Mouse (Mus musculus): ENCODE measurements around the gene Ccdc177. TPM values are rescaled to one million over a fixed set of nuclear protein-coding genes. Genes with fewer than 3 reads are reported as not detected.
A peak's percentile ranks its signal among the peaks of the same experiment; 100 is the strongest.

Ccdc177 gene
- total and polyA plus RNA-seq, 3 experiments = not detected

GRCm38 (mm10) chr12:80791571-80792444 lies 31.3 kb upstream of the Ccdc177 start:
- peaks cover 20 to 50% of the 10 kb centered on the region in 2 experiments for H3K4me1 ChIP-seq (ENCODE audit: control insufficient read depth in 1 of 2, insufficient read depth in 2 of 2, low read length in 2 of 2)
- peaks cover 54% of the 10 kb centered on the region for H3K79me2 ChIP-seq (ENCODE audit: control insufficient read depth, insufficient read depth, low read length, poor library complexity)
- H3K27me3 ChIP-seq (ENCODE audit: control insufficient read depth in 1 of 2, insufficient read depth in 2 of 2, low read length in 2 of 2) = no peaks in the 10 kb centered on the region
- H3K27ac ChIP-seq (ENCODE audit: control insufficient read depth, low read depth, low read length) = peak overlapping the region; percentile 89
- peak overlapping the region; percentile 88 to 94 for H3K4me3 ChIP-seq (ENCODE audit: control insufficient read depth in 1 of 2, insufficient read depth in 1 of 2, low read depth in 2 of 2, low read length in 2 of 2)
- H3K9me3 ChIP-seq (replicated peaks; ENCODE audit: insufficient read depth, low read length) = no peaks in the 10 kb centered on the region
- H3K9ac ChIP-seq (ENCODE audit: control insufficient read depth, low read depth, low read length, poor library complexity, severe bottlenecking) = peak overlapping the region; percentile 86
- peak; percentile 74 for DNase-seq (ENCODE audit: low read depth, low spot score)
- H3K36me3 ChIP-seq (ENCODE audit: control insufficient read depth in 1 of 2, insufficient read depth in 2 of 2, low read length in 2 of 2) = peaks cover 0 to 48% of the 10 kb centered on the region in 2 experiments; a peak in 3 of 4 replicates
- no peak for TF ChIP-seq UBTF (IDR thresholded peaks at IDR 0.05; ENCODE audit: borderline replicate concordance, insufficient read depth, low read depth, low read length)
- TF ChIP-seq EP300 (IDR thresholded peaks at IDR 0.05; ENCODE audit: low read depth in 1 of 2, low read length in 2 of 2) = peak; percentile 96 to 97
- TF ChIP-seq TCF12 (IDR thresholded peaks at IDR 0.05; ENCODE audit: low read depth, low read length) = peak; percentile 95
- TF ChIP-seq MAFK (IDR thresholded peaks at IDR 0.05; ENCODE audit: borderline replicate concordance, low read depth, low read length) = peak; percentile 40; the same call in 1 of the 2 replicates
- TF ChIP-seq ELF1 (IDR thresholded peaks at IDR 0.05; ENCODE audit: low read depth, low read length) = no peak
- TF ChIP-seq KAT2A (conservative IDR thresholded peaks at IDR 0.05; ENCODE audit: low read depth, low read length) = no peak
- TF ChIP-seq CHD2 (IDR thresholded peaks at IDR 0.05; ENCODE audit: low read length) = no peak
- no peak for TF ChIP-seq ZC3H11A (IDR thresholded peaks at IDR 0.05; ENCODE audit: low read depth, low read length)
- no peak; the same call in 1 of the 2 replicates for TF ChIP-seq SMC3 (IDR thresholded peaks at IDR 0.05; ENCODE audit: low read depth, low read length)
- TF ChIP-seq MYC (IDR thresholded peaks at IDR 0.05; ENCODE audit: low read depth, low read length) = peak; percentile 76
- TF ChIP-seq E2F4 (IDR thresholded peaks at IDR 0.05; ENCODE audit: borderline replicate concordance, low read depth, low read length) = no peak
- TF ChIP-seq BHLHE40 (IDR thresholded peaks at IDR 0.05; ENCODE audit: borderline replicate concordance, low read depth, low read length) = 0 out of 2 replicates have a peak, but pooled peaks have one; percentile 21
- no peak for TF ChIP-seq POLR2AphosphoS5 (IDR thresholded peaks at IDR 0.05; ENCODE audit: borderline replicate concordance, low read depth, low read length)
- no peak for TF ChIP-seq NRF1 (IDR thresholded peaks at IDR 0.05; ENCODE audit: insufficient read depth, low read depth, low read length, poor library complexity, severe bottlenecking)
- no peak for TF ChIP-seq CHD1 (IDR thresholded peaks at IDR 0.05; ENCODE audit: low read depth, low read length)
- no peak for TF ChIP-seq MAZ (IDR thresholded peaks at IDR 0.05; ENCODE audit: low read depth, low read length)
- TF ChIP-seq ZKSCAN1 (IDR thresholded peaks at IDR 0.05; ENCODE audit: low read depth, low read length) = no peak
- TF ChIP-seq JUND (IDR thresholded peaks at IDR 0.05; ENCODE audit: low read depth, low read length) = no peak
- no peak; the same call in 1 of the 2 replicates for TF ChIP-seq TBP (IDR thresholded peaks at IDR 0.05; ENCODE audit: low read depth, low read length)
- peak; percentile 36; the same call in 1 of the 2 replicates for TF ChIP-seq HCFC1 (IDR thresholded peaks at IDR 0.05; ENCODE audit: low read depth, low read length)
- no peak for TF ChIP-seq NELFE (IDR thresholded peaks at IDR 0.05; ENCODE audit: low read depth, low read length)
- 0 out of 2 replicates have a peak, but pooled peaks have one; percentile 30 for TF ChIP-seq MAX (IDR thresholded peaks at IDR 0.05; ENCODE audit: low read length)
- peak; percentile 82 for TF ChIP-seq TAL1 (IDR thresholded peaks at IDR 0.05; ENCODE audit: low read length)
- TF ChIP-seq RAD21 (IDR thresholded peaks at IDR 0.05; ENCODE audit: low read depth, low read length) = no peak
- no peak for TF ChIP-seq GABPA (IDR thresholded peaks at IDR 0.05; ENCODE audit: low read depth, low read length)
- TF ChIP-seq POLR2AphosphoS2 (IDR thresholded peaks at IDR 0.05; ENCODE audit: low read length) = no peak
- peak; percentile 64 for TF ChIP-seq MXI1 (IDR thresholded peaks at IDR 0.05; ENCODE audit: low read depth, low read length)
- TF ChIP-seq MYB (IDR thresholded peaks at IDR 0.05; ENCODE audit: low read depth, low read length) = peak; percentile 86
- no peak for TF ChIP-seq USF2 (IDR thresholded peaks at IDR 0.05; ENCODE audit: borderline replicate concordance in 1 of 2, insufficient read depth in 1 of 2, low read depth in 1 of 2, low read length in 2 of 2)
- peak; percentile 98 for TF ChIP-seq RCOR1 (IDR thresholded peaks at IDR 0.05; ENCODE audit: low read depth, low read length)
- TF ChIP-seq ZMIZ1 (IDR thresholded peaks at IDR 0.05; ENCODE audit: low read depth, low read length) = no peak
- peak in 1 of 3 experiments; percentile 31; a peak in 2 of 6 replicates for TF ChIP-seq CTCF (IDR thresholded peaks at IDR 0.05 in 2 of 3, conservative IDR thresholded peaks at IDR 0.05 in 1 of 3; ENCODE audit: control insufficient read depth in 1 of 3, insufficient read depth in 1 of 3, low read depth in 2 of 3, low read length in 3 of 3, poor library complexity in 1 of 3, severe bottlenecking in 1 of 3)
- peak; percentile 90 for TF ChIP-seq ETS1 (IDR thresholded peaks at IDR 0.05; ENCODE audit: low read depth, low read length)
- TF ChIP-seq USF1 (IDR thresholded peaks at IDR 0.05; ENCODE audit: low read depth, low read length) = no peak
- TF ChIP-seq SIN3A (IDR thresholded peaks at IDR 0.05; ENCODE audit: low read length) = peak; percentile 80
- TF ChIP-seq POLR2A (IDR thresholded peaks at IDR 0.05; ENCODE audit: control insufficient read depth in 1 of 2, insufficient read depth in 1 of 2, low read depth in 1 of 2, low read length in 2 of 2, poor library complexity in 1 of 2) = no peak
